Mouse (Mus musculus) heart, adult 18-20 months (tissue): ENCODE measurements around the gene Pabpn1l. TPM values are rescaled to one million over a fixed set of nuclear protein-coding genes. Genes with fewer than 3 reads are reported as not detected.

Experiments
- DNase-seq, 2 experiments: peaks; one replicate each; pipeline ENCODE4 v3.0.0; 2021 to 2022; ENCODE audit warnings: mixed read lengths in 1 of 2
- total RNA-seq, 2 experiments: library from RNA; stranded (reverse); gene quantifications; 2 replicates each; pipeline ENCODE4 v1.2.3; 2021

The Pabpn1l gene
- total RNA-seq, 2 experiments from 2014 or later = not detected

DNA sequence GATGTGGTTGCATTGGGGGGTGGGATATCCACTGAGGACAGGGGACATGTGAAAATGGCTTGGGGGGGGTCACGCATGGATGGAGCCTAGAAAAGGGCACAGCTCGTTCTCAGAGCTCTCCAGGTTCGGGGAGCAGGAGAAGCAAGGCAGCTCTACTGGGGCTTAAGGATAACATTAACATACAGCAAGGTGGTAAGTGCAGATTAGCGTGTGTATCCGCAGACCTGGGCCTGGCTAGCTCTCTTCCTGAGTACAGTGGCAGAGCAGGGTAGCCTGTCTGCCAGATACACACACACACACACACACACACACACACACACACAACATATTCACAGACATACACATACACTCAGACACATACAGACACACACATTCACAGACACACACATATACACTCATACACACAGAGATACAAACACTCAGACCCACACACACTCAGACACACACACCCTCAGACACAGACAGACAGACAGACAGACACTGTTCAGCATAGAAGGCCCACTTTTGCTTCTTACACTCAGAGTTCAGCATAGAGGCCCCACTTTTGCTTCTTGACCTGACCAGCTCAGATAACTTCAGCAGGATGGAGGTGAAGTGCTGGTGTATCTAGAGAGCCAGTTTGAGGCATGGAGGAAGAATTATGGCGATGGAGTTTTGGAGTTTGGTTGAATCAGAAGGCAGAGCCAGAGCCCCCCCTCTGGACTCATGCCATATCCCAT is 3.7 kb downstream of the Pabpn1l start:
- DNase-seq = no peak

GRCm38 (mm10) chr8:122617947-122618546 is 4.5 kb downstream of the Pabpn1l start:
- peak; percentile 81 to 95 for DNase-seq

DNA sequence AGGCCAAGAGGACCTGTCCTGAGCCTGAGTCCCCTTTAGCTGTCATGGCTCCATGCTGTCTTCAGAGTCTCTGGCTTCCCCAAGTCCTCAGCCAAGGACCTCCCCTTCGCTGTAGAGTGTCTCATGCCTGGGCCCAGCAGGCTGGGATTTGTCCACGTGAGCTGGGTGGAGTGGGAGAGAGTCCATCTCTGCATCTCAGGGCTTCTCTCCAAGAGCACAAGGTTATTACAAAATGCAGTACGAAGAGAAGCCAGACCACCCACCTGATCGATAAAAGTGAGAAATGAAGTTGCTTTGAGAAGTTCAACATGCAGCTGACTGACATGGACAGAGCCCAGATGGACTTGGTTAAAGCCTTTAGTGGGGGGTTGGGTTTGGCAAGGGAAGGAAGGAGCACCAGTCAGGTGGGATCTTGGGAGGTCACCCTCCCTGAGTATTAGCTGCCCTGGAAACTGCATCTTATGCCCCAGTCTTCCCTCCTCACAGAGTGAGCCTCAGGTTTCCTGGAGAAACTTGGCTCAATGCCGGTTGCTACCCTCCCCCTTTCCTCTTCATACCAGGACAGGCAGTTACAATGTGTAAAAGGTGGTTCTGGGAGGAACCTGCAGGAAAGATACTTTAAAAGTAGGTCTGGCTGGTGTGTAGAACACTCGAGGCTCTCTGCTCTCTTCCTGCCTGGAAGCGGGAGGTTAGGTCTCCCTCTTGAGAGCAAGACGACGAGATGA is 6.2 kb downstream of the Pabpn1l start:
- DNase-seq = peak; percentile 44 to 50

DNA sequence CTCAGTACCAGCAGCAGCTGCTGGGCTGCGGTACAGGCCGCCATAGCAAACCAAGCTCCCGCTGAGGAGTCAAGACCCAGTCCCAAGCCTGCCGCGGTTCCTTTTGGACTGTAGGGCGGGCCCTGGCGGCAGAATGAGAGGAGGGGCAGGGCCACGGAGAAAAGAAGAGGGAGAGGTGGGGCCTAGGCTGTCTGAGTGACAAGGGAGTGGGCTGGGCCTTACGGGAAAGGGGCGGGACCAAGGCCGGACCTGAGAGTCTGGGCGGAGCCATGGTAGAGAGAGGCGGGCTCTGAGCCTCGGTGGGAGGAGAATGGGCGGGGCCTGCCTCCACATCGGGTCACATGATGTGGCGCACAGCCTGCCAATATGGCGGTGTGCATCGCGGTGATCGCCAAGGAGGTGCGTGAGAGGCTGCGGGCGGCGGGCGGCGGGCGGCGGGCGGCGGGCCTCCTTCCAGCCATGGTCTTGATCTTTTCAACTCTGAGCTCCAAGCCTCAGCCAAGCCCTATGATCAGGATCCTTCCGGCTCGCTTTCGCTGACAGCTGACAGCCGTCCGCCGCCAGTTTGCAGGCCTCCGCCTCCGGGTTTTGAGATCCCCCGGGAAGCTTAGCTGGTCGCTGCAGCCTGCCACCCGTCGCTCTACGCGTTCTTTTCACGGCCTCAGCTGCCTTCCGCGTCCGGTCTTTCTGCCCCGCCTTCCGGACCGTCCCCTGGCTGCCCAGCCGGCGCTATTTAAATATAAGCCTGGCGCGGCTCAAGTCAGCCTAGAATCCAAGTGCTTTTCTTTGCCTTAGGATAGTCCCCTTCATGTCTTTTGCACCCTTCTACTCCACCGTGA is 11.0 kb downstream of the Pabpn1l start, which contains the start of the genes Galns and Trappc2l:
Gene Galns, minus strand, starts transcription at position 169 of the 839 bp plus-strand sequence.
Gene Trappc2l, plus strand, starts transcription at position 346 of the 839 bp plus-strand sequence.
- DNase-seq = peak; percentile 97

DNA sequence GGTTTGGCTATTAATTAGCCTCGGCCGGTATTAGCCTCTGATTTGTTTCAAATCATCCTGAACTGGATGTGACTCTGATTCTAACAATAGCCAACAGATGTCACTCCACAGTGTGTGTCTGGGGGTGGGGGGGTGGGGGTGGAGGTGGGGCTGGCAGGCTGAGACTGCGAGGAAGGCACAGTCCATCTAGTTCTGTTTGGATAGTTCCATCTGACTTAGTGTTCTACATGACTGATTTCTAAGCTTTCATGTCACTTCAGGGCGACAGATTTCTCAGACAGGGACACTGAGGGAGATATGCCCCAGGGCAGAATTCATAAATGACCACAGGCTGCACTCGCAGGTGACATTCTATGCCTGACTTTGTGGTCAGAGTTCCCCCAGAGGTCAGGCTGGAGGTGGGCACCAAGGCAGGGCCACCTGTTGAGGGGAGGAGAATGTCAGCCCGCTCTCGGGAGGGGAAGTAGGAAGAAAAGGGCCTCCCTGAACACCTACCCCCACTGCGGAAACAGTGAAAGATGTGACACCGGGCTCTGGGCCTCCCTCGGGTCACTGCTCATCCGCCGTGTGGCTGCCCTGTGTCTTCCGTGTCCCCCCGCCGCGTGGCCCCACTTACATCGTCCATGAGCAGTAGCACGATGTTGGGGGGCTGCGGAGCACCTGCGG is 11.8 kb downstream of the Pabpn1l start:
- no peak for DNase-seq

GRCm38 (mm10) chr8:122610209-122610608 is 12.3 kb downstream of the Pabpn1l start:
- no peak for DNase-seq

DNA sequence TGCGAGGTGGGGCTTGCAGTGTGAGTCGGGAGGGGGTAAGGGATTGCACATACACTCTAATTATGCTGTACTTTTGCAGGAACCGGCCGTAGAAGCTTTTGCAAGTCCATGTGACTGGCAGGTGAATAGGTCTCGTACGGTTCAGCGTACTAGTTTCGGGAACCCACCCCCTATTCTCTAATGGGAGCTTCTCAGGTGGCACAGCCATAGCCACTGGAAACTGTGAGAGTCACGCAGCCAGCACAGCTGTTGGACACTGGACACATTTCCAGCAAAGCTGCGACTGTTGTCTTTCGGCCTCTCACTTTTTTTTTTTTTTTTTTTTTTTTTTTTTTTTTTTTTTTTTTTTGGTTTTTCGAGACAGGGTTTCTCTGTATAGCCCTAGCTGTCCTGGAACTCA is 15.7 kb downstream of the Pabpn1l start:
- no peak for DNase-seq

- no peak for DNase-seq
These were observed 17.2 kb downstream of the Pabpn1l start for GRCm38 (mm10) chr8:122605367-122605766.

DNA sequence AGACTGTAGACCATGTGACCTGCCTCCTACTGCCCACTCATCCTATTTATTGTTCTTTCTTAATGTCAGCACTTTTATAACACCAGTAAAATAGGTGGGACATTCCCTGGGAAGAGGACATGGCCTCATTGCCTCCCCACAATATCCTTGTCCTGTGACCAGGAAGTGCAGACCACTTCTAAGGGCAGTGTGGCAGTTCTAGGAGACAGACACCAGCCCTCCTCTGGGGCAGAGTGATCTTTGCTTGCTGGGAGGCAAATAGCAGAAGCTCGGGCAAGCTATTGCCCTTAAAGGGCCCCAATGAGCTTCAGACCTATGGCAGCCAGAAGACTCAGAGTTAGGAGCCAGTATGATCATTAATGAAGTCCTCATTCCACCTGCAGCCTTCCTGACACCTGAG is 17.9 kb downstream of the Pabpn1l start:
- no peak for DNase-seq

- no peak for DNase-seq
These were observed 21.9 kb downstream of the Pabpn1l start for GRCm38 (mm10) chr8:122600666-122601065.

DNA sequence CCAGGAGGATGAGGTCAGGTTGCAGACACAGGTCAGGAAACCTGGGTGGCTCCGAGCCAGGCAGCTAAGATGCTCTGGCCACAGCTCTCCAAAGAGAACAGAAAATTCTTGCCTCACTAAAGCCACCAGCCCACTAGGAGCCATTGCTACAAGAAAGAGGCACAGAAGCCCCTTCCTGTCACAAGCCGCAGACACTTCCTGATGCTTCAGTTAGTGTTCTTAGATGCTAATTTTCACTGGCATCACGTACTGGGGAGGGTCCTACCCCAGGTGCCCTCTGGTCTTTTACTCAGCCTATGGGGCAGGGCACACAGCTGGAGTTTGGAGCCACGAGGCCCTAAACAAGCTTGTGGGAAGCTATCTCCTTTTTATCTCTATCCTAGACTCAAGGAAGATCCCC is 26.5 kb downstream of the Pabpn1l start:
- DNase-seq = no peak

DNA sequence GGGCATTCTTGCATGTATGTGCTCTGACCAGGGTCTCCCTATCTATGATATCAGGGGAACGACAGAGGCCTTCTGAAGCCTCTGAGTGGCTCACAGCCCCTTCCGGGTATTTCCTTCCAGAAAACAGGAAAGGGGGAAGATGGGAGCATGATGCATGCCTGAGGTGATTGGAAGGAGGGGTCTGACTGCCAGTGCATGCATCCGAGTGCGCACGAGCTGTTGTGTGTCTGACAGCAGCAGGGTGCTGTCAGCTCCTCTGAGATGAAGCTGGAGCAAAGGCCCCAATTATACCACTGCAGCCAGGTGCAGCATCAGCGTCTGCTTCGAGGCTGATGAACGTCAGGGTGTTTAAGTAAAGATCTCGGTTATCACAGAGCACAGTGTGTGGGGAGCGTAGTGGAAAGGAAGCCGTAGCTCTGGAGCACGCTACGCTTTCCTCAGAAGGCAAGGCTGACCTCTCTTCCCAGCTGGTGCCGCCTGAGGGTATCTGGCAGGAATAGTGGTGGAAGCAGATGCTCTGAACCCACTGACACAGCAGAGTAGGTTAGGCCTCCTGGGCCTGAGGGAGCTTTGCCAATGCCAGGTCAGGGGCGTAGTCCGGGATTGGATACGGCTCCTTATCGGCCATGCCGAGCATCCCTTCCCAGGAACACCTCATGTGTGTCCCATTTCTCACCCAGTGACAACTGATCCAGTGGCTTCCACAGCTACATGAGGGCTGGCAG is 28.6 kb downstream of the Pabpn1l start:
- DNase-seq = no peak

DNA sequence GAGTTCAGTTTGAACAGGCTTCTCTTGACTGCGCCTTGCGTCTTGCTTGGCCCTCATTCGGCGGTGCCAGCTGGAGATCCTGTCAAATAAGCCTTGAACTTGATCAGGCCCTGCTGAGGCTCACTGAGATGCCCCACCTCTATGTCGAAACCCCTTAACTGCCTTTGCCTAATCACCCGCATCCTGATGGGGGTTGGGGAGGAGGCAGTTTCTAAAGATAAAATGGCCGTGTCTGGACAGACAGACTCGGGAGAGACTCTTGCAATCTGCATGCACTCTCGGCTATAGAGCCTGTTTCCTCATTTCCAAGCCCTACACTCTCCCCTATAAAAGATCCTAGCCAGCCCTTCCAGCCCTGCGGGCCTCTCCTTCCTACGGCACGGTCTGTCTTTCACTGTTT is 29.3 kb downstream of the Pabpn1l start:
- DNase-seq = no peak

DNA sequence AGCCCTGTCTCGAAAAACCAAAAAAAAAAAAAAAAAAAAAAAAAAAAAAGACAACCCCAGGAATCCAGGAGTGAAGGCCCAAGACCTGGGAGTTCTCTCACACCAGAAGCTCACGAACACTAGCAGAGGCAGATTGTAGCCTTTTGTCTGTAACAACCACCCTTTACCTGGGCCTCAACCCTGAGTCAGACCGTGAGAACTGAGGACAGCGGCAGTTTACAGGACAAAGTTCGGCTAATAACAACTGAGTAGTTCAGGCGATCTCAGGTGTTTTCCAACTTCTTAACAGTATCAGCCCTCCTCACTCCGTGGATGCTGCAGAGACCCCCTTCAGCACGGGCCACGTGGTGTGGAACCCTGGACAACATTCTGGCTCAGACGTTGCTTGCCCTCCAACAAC is 35.8 kb downstream of the Pabpn1l start:
- DNase-seq = no peak

DNA sequence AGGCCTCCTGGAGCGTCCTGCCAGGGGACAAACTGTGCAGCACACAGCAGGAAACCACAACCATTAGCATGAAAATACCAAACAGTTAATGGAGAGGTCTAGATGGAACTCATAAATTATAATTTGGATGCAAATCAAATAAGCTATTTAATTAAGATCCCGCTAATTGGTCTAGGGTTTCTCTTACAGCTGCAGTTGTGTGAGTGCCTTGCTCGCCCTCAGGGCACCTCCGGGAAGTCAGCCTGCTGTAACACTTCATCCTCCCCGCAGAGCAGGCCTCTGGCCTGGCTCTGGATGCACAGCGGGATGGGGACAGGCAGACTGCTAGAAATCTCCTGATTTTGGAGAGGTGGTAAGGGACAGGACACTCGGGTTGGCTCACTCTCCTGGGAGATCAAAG is 36.4 kb downstream of the Pabpn1l start:
- no peak for DNase-seq

GRCm38 (mm10) chr8:122585411-122585891 is 37.1 kb downstream of the Pabpn1l start:
- DNase-seq = no peak

GRCm38 (mm10) chr8:122584981-122585380 is 37.6 kb downstream of the Pabpn1l start:
- no peak for DNase-seq

DNA sequence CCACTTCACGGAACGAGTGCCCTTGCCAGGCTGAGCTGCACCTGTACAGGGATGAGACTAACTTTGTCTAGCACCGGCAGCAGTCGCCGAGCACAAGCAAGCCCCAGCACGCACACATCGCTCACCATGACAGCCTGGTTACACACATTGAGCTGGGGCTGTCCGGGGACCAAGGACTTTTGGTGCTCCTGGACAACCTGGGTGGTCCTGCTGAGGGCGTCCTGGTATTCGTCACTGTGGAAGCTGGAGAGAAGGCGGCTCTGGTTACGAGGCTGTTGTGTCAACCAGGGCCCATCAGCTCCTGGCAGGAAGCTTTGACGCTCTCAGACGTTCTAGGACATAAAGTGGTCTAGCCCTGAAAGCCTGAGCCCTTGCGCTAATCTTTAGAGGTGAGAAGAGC is 41.6 kb downstream of the Pabpn1l start:
- DNase-seq = no peak

- no peak for DNase-seq
These were observed 43.3 kb downstream of the Pabpn1l start for GRCm38 (mm10) chr8:122579196-122579595.

DNA sequence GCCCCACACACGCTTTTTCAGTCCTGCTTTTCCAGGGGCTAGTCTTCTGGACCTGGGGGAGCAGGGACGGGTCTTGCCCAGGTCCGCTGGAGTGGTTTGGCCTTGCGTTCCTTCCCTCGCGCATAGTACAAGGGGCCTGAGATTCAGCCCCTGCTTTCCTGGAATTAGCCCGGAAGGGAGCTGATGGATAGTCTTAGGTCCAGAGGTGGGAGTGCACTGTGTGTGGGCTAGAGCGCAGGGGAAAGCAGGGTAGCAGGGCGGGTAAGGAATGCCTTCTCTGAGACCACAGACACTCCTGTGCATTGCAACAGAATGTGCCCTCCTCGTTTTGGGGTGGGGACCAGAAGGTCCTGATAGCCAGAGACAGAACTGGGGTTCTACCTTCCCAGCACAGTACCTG is 45.4 kb downstream of the Pabpn1l start:
- no peak for DNase-seq

- DNase-seq = peak; percentile 96 to 98
These were observed 45.9 kb downstream of the Pabpn1l start, which contains the start of gene Aprt for GRCm38 (mm10) chr8:122576648-122577022. Gene Aprt (minus strand): TSS chr8:122576909.
